Mouse (Mus musculus): ENCODE measurements around the gene Rasgef1a. TPM values are rescaled to one million over a fixed set of nuclear protein-coding genes. Genes with fewer than 3 reads are reported as not detected.

Rasgef1a gene
- polyA plus RNA-seq (2017; shearing (Covaris generic)): 1 to 10 TPM; 2.1 to 6.8 TPM

DNA sequence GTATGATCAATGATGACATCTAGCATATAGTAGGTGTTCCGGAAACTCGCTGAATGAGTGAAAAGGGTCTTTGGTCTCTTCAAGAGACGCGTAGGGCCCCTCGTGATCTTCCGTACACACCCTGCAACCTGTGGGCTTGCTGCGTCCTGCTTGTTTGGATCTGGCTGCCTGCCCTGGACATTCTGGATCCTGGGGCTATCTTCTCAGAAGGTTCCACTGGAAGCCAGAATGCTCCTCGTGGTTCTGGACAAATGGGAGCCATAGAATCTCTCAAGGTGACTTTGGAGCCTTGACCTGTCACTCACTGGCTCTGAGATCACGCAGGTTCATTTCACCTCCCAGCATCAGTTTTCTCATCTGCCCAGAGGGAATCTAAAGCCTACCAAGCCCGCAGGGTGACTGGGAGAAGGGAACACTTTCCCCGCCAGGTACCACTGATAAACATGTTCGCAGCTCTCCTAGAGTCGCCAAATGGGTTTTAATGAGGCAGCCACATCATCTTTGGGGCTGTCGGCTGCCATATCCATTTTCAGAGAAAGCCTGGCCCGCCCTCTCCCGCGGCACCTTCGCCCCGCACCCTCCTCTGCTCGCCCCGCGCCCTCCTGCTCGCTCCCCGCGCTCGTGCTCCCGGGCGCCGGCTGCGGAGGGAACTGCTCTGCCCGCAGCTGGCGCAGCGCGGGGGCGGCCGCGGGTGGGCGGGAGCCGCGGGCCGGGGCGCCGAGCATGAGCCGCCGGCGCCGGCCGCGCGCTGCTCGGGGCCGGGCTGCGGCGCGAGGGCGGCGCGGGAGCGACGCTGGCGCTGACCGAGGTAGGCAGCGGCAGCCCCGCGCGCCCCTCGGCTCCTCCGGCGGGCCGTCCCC is at the start of gene Rasgef1a:
TSS of gene Rasgef1a (plus strand) at position 683 of the 860 bp plus-strand sequence.

DNA sequence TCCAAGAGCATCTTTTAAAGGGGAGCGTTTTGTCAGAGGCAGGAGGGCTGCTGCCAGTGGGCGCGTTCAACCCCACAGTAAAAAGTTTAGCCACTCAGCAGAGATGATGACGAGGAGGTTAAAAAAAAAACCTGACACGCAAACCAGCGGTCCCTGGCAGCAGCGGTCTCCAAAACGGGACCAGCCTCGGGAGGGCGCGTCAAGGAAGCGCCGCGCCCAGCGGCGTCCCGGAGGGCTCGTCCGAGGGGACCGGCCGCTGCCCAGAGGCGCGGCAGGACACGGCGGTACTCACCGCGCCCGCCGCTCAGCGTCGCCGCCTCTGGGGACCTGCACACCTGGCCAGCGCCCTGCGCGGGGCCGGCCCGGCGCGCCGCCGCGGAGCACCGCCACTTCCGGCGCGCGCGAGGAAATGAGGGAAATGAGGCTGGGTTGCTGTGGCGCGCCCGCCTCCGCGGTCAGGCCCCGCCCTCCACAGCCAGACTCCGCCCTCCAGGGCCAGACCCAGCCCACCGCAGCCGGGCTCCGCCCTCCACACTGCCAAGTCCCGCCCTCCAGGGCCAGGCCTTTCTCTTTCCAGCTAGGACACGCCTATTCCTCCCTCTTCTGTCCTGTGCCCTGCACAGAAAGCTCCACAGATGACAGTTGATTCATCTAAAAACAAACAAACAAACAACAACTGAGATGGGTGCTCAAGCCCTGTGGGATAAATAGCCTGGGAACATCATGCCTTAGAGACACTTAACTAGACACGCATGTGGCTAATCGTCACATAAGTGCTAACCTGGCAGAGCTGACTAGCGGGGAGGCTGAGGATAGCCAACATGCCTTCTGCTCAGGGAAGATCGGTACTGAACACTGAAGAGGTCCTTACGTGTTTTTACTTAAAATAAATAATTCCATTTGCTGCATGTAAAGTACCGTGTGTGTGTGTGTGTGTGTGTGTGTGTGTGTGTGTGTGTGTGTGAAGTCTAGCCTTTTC is 127.8 kb downstream of the Rasgef1a start, which contains the start of gene Csgalnact2:
TSS of gene Csgalnact2 (minus strand) at position 410 of the 979 bp plus-strand sequence.

Other genes starting within 250 kb of the Rasgef1a start
- 10 to 100 TPM; 27.4 to 33.7 TPM for gene Zfp637, start 170.3 kb upstream of the Rasgef1a start, polyA plus RNA-seq (2017; shearing (Covaris generic))
- gene Zfp239, start 149.3 kb upstream of the Rasgef1a start, polyA plus RNA-seq (2017; shearing (Covaris generic)): 1 to 10 TPM; 3.8 to 5.3 TPM
- gene Hnrnpf, start 111.1 kb upstream of the Rasgef1a start, polyA plus RNA-seq (2017; shearing (Covaris generic)): 1,000 to 10,000 TPM; 1,209 to 1,524 TPM
- 10 to 100 TPM in 1 of 2 experiments, 1 to 10 TPM in 1; 2.5 to 12.1 TPM for gene Fxyd4, start 73.7 kb upstream of the Rasgef1a start, polyA plus RNA-seq (2017; shearing (Covaris generic))
- gene Csgalnact2, start 127.7 kb downstream of the Rasgef1a start, polyA plus RNA-seq (2017; shearing (Covaris generic)): 10 to 100 TPM; 17.1 to 21.3 TPM
- under 1 TPM; 0.42 to 0.94 TPM for gene Ret, start 186.3 kb downstream of the Rasgef1a start, polyA plus RNA-seq (2017; shearing (Covaris generic))